Mouse (Mus musculus) CD4-positive, CD25-positive, alpha-beta regulatory T cell, adult 4 months (primary cell): Measurements from ENCODE around the gene Gpr152. TPM values are rescaled to one million over a fixed set of nuclear protein-coding genes. Genes with fewer than 3 reads are reported as not detected.
"Not testable (repeated sequence)": the region's sequence is repeated elsewhere in the genome, so short reads cannot be mapped to it uniquely, and the experiment has no call there.

Source experiments
- ATAC-seq: one replicate; pipeline ENCODE4 v1.8.0; 2017
- polyA plus RNA-seq, 2 experiments: library from polyadenylated mRNA; unstranded; fragments of 100-300 nt; shearing (Covaris generic); gene quantifications; one replicate each; pipeline ENCODE4 v1.2.1; 2017

Gpr152 gene
- polyA plus RNA-seq, 2 experiments from 2014 or later, result 0.29 TPM; not detected in 1

DNA sequence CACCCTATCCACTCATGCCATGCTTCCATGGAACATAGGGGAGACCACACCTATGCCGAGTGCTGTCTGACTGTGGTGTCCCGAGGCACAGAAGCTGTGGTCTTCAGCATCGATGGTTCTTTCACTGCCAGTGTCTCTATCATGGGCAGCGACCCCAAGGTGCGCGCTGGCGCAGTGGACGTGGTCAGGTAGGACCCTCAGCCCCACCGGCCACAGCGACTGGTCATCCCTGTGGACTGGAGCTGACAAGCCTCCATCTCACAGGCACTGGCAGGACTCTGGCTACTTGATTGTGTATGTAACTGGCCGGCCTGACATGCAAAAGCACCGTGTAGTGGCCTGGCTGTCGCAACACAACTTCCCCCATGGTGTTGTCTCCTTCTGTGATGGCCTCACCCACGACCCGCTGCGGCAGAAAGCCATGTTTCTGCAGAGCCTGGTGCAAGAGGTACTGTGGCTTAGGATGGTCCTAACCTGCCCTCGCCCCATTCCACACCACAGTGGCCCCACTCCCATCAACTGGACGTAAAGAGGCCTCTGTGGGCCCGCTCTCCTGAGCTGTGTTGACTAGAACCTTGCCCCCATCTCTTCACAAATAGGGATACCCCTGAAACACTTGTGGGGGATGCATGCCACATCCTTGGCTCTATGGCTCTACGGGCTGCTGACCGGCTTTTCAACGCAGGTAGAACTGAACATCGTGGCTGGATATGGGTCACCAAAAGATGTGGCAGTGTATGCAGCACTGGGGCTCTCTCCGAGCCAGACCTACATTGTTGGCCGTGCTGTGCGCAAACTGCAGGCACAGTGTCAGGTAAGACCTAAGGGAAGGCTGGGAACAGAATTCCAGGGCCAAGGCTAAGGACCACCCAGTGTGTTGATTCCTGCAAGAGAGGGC, 27.3 kb upstream of the Gpr152 start:
- ATAC-seq, result no peak

DNA sequence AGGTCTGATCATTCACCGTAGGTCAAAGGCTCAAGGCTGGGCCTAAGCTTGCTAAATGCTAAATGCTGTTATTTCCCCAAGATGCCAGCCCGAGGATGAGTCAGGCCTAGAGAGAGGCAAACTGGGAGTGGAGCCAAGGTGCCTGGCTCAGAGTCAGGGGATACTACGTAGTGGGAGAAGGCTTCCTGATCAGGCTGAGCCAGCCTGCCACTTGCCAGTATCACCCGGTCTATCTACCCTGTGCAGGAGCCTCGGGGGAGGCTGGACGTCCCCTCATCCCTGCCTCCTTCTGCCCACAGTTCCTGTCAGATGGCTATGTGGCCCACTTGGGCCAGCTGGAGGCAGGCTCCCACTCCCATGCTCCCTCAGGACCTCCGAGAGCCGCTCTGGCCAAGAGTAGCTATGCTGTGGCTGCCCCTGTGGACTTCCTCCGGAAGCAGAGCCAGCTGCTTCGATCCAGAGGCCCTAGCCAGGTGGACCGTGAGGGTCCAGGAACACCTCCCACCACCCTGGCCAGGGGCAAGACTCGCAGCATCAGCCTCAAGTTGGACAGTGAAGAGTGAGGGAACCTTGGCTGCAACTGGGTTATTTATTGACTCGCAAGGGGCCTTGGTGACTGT, 26.3 kb upstream of the Gpr152 start:
- peak; percentile 19 for ATAC-seq

- ATAC-seq, result peak; percentile 84
These were observed 25.8 kb upstream of the Gpr152 start for GRCm38 (mm10) chr19:4113806-4114230.

DNA sequence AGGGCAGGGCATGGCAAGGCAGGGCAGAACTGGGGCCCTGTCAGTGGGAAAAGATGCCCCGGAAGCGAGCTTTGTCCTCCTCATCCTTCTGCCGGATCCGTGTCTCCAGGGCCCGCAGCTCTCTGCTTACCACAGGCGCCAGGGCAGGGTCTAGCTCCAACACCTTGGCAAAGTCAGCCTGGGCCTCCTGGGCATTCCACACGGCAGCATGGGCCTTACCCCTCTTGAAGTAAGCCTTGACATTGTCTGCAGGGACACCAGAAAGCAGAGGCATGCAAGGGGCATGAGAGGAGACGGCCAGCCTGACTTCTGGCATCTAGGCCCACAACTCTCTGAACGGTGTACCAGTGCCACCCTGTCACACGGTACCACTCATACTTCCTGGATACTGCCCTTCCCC, 25.0 kb upstream of the Gpr152 start:
- no peak for ATAC-seq

- no peak for ATAC-seq
These were observed 24.4 kb upstream of the Gpr152 start for GRCm38 (mm10) chr19:4115144-4115543.

DNA sequence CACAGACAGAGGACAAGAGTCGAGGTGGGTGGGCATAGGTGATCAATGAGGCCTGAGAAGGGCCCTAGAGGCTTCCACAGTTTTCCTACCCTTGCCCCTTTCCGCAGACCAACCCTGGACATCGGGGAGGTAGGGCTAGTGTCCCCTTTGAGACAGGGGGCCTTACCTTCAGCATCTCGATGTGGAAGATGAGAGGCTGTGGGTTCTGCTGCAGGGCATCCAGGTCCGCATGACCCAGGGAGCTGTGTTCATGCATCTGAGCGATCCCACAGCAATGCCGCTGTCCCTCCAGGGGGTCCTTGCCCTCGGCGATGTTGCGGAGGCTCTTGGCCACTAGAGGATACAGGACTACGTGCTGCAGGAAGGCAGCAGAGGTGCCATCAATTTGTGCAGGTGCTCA, 23.8 kb upstream of the Gpr152 start:
- ATAC-seq, result no peak

- ATAC-seq, result no peak
These were observed 22.6 kb upstream of the Gpr152 start for GRCm38 (mm10) chr19:4117006-4117405.

DNA sequence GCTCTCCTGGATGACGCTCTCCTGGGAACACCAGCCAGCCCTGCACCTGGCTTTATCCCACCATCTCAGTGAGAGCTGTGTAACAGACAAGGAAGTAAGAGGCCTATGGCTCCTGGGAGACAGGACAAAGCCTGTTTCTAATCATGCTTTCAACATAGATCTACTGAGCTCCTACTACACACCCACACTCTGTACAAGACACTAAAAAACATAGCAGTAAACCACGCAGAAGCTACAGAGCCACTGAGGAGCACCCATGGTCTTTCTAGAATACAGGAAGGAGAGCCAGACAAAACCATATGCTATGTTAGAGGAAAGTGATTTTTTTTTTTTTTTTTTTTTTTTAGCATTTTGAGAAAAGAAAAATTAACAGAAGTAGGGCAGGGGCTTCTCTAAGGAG, 21.2 kb upstream of the Gpr152 start:
- no peak for ATAC-seq

- ATAC-seq, result peak; percentile 76
These were observed 19.7 kb upstream of the Gpr152 start for GRCm38 (mm10) chr19:4119716-4120487.

- no peak for ATAC-seq
These were observed 19.1 kb upstream of the Gpr152 start for GRCm38 (mm10) chr19:4120496-4120895.

- peak; percentile 59 for ATAC-seq
These were observed 18.3 kb upstream of the Gpr152 start for GRCm38 (mm10) chr19:4121097-4121805.

- not testable (repeated sequence) for ATAC-seq
These were observed 17.7 kb upstream of the Gpr152 start for GRCm38 (mm10) chr19:4121896-4122295.

GRCm38 (mm10) chr19:4122411-4123370, 16.9 kb upstream of the Gpr152 start:
- ATAC-seq, result no peak

DNA sequence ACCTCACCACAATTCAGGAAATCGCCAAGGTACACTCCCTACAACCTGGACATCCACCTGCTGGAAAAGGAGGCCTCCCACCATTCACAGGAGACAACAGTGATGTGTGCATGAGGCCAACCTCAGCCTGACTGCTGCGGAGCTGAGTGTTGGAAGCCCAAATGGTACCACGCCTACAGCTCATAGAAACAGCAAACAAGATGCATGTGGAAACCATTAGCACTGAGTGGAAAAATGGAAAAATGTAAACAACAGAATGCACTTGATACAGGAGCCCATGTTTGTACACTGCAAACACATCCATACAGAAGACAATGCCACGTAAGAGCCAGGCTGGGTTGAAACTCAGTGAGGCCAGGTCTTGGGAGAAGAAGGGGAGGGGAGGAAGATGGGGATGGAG, 15.2 kb upstream of the Gpr152 start:
- ATAC-seq, result no peak

DNA sequence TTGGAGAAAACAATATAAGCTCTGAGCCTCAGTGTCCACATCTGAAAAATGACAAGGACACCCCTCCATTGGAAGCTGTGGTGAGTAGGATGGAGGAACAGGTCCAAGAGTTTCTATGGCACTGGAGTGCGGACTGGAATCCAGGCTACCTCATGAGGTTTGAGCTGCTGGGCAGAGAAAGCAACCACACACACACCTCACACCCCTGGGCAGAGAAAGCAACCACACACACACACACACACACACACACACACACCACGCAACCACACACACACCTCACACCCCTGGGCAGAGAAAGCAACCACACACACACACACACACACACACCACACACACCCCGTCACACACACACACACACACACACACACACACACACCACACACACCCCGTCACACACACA, 14.3 kb upstream of the Gpr152 start:
- not testable (repeated sequence) for ATAC-seq

DNA sequence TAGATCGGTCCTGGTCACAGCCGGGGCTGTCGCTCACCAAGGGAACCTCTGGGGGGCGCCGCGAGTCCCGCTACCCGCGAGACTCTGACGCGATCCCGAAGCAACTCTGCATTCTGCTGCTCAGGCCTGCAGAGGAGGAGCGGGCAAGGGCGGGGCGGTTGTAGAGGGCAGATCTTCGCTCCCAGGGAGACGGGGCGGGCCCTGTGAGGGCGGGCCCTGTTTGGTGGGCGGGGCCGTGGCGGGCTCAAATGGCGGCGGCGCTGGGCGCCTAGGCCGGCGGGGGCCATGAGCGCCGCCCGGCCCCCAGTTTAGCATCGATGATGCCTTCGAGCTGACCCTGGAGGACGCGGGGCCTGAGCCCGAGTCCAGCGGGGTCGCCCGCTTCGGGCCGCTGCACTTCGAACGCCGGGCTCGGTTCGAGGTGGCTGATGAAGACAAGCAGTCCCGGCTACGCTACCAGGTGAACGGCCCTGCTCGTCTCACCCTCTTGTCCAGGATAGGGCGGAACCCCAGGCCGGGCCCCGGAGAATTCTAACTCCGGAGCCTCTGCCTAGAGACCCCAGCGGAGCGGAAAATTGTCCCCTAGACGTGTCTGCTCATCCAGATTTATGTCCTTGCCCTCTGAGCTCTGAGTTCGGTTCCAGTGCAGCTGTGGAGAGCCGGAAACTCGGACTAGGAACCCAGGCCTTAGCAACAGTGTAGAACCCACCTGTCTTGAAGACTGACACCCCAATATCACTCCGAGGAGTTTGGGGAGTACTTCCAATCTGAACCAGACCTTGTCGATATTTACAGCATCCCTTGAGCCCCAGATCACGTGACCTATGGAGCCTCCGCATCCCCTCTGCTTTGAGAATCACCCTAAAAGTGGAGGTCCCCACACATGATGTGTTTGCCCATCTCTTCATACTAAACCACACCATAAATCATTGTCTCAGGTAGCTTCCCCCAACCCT, 13.6 kb upstream of the Gpr152 start, which contains the start of gene Aip:
TSS of gene Aip (minus strand) at position 118 of the 956 bp plus-strand sequence.
- peak; percentile 73 for ATAC-seq

- ATAC-seq, result no peak
These were observed 12.7 kb upstream of the Gpr152 start for GRCm38 (mm10) chr19:4126759-4127495.

DNA sequence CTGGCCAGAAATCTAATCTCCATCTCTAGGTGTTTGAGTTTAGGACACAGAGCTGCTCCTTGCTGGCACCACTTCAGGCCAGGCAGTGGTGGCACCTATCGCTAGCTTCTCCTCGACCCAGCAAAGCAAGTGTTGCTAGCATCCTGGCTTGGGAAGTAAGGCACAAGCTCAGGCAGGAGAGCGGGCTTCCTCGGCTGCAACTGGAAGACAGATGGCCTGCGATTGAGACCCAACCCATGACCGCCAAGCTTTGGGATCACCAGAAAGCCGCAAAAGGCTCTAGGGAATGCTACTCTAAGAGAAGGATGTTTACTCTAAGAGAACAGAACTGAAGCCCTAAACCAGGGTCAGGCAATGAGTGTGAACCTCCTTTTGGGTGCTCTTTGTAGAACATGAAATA, 10.1 kb upstream of the Gpr152 start:
- ATAC-seq, result no peak

DNA sequence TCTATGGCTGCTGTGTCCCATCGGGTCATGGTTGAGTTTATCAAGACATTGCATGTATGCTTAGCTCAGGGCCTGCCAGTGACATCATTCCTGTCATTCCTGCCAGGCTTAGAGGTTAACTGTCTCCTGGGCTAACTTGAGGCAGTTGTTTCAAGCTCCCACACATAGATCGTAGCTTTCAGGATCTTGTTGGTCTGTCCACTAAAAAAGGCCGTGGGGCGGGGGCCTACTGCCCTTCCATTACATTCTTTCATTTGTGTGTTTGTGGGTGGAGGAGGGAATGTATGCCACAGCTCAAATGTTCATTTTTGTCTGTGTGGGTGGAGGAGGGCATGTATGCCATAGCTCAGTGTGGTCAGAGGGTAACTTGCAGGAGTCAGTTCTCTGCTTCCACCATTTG, 9.5 kb upstream of the Gpr152 start:
- no peak for ATAC-seq
